Mouse (Mus musculus) kidney, postnatal 0 days (tissue): ENCODE data around the gene Ccdc181. TPM values are rescaled to one million over a fixed set of nuclear protein-coding genes. Genes with fewer than 3 reads are reported as not detected.

Experiments
- ATAC-seq: fragments of 200-750 bp; cut with Nextera tagmentation; replicated peaks from 2 replicates; pipeline ENCODE4 v1.8.0; 2017; ENCODE audit warnings: low read depth, moderate number of reproducible peaks, moderate TSS enrichment, moderate library complexity; ENCODE audit not compliant: low FRiP score
- DNase-seq: peaks from one replicate; pipeline ENCODE4 v3.0.0-alpha.2; 2016; ENCODE audit warnings: low spot score
- H3K27ac ChIP-seq: fragments of 300-500 bp; sonication (generic); 2 replicates; pipeline ENCODE4 v1.5.1; 2014; ENCODE audit warnings: mild to moderate bottlenecking
- H3K27me3 ChIP-seq: fragments of 300-500 bp; sonication (generic); 2 replicates; pipeline ENCODE4 v1.6.1; 2014; ENCODE audit warnings: low read length, mixed read lengths; ENCODE audit not compliant: insufficient read depth
- H3K36me3 ChIP-seq: fragments of 300-500 bp; sonication (generic); 2 replicates; pipeline ENCODE4 v1.6.1; 2014; ENCODE audit warnings: low read length, mixed read lengths; ENCODE audit not compliant: insufficient read depth
- H3K4me1 ChIP-seq: fragments of 300-500 bp; sonication (generic); replicated peaks from 2 replicates; pipeline ENCODE4 v1.6.1; 2014; ENCODE audit warnings: antibody characterized with exemption, low read length, mixed read lengths; ENCODE audit not compliant: insufficient read depth
- H3K4me2 ChIP-seq: fragments of 300-500 bp; sonication (generic); 2 replicates; pipeline ENCODE4 v1.6.1; 2014; ENCODE audit warnings: mild to moderate bottlenecking, low read length, moderate library complexity, mixed read lengths
- H3K4me3 ChIP-seq: fragments of 300-500 bp; sonication (generic); replicated peaks from 2 replicates; pipeline ENCODE4 v1.5.1; 2014; ENCODE audit warnings: low read depth, low read length
- H3K9ac ChIP-seq: fragments of 300-500 bp; sonication (generic); 2 replicates; pipeline ENCODE4 v1.6.1; 2014; ENCODE audit warnings: low read depth, low read length
- H3K9me3 ChIP-seq: fragments of 300-500 bp; sonication (generic); replicated peaks from 2 replicates; pipeline ENCODE4 v1.6.1; 2016; ENCODE audit warnings: low read length, inconsistent platforms, mixed read lengths
- CTCF ChIP-seq: IDR thresholded peaks from 2 replicates; pipeline ENCODE4 v1.5.1; 2016; ENCODE audit warnings: antibody characterized with exemption, low read depth, mild to moderate bottlenecking, moderate library complexity
- WGBS: fragments of 180-500 bp; shearing (Covaris S2); extraction: QIAGEN DNeasy Blood & Tissue Kit; methylation state at CpG from one replicate; pipeline ENCODE4 v1.1.7; 2014; 5-methylcytosine and 5-hydroxymethylcytosine counted together
- polyA plus RNA-seq: library from polyadenylated mRNA; unstranded; fragments of >200 nt; fragmentation: Nextera tagmentation; extraction: Ambion mirVana; gene quantifications from 2 replicates; pipeline ENCODE4 v1.2.1, GENCODE M21; 2015

Ccdc181 gene
- polyA plus RNA-seq, 1 experiment from 2014 or later = 15.7 TPM

- no peak overlapping the region for H3K27ac ChIP-seq
- H3K4me3 ChIP-seq = no peak overlapping the region
- DNase-seq (no peak), ATAC-seq (no peak)
- no peak for TF ChIP-seq CTCF
- no peaks in the 10 kb centered on the region for H3K36me3 ChIP-seq
- H3K4me2 ChIP-seq = no peak overlapping the region
- H3K4me1 ChIP-seq = 0 out of 2 replicates have a peak, but pooled peaks cover 3% of the 10 kb centered on the region
- no peak overlapping the region for H3K9ac ChIP-seq
- H3K27me3 ChIP-seq = no peaks in the 10 kb centered on the region
- no peaks in the 10 kb centered on the region for H3K9me3 ChIP-seq
- 73% methylated on average over 6 of the region's 6 CpGs for WGBS
Measured at GRCm38 (mm10) chr1:164273659-164274058, 1.7 kb upstream of the Ccdc181 start.

- no peak for TF ChIP-seq CTCF
- no peak overlapping the region for H3K4me2 ChIP-seq
- no peak overlapping the region for H3K27ac ChIP-seq
- no peaks in the 10 kb centered on the region for H3K36me3 ChIP-seq
- DNase-seq = no peak
- H3K4me1 ChIP-seq = 0 out of 2 replicates have a peak, but pooled peaks cover 3% of the 10 kb centered on the region
- no peak for ATAC-seq
- H3K27me3 ChIP-seq = no peaks in the 10 kb centered on the region
- no peak overlapping the region for H3K4me3 ChIP-seq
- H3K9me3 ChIP-seq = no peaks in the 10 kb centered on the region
- 84% methylated on average over 3 of the region's 3 CpGs for WGBS
- no peak overlapping the region for H3K9ac ChIP-seq
Measured at GRCm38 (mm10) chr1:164276552-164276951, 1.2 kb downstream of the Ccdc181 start.

- no peak overlapping the region for H3K4me2 ChIP-seq
- no peak overlapping the region for H3K27ac ChIP-seq
- ATAC-seq (no peak), DNase-seq (no peak)
- no peaks in the 10 kb centered on the region for H3K27me3 ChIP-seq
- no peak overlapping the region for H3K4me3 ChIP-seq
- H3K4me1 ChIP-seq = 0 out of 2 replicates have a peak, but pooled peaks cover 3% of the 10 kb centered on the region
- H3K9ac ChIP-seq = no peak overlapping the region
- H3K36me3 ChIP-seq = no peaks in the 10 kb centered on the region
- no peaks in the 10 kb centered on the region for H3K9me3 ChIP-seq
- no peak for TF ChIP-seq CTCF
- WGBS = 68% methylated on average over 4 of the region's 4 CpGs
Measured at GRCm38 (mm10) chr1:164279332-164279731, 3.9 kb downstream of the Ccdc181 start.

GRCm38 (mm10) chr1:164284007-164284406 is 8.6 kb downstream of the Ccdc181 start:
- 94% methylated on average over 3 of the region's 3 CpGs for WGBS
- H3K4me1 ChIP-seq = no peaks in the 10 kb centered on the region
- H3K4me3 ChIP-seq = no peak overlapping the region
- H3K4me2 ChIP-seq = no peak overlapping the region
- no peaks in the 10 kb centered on the region for H3K9me3 ChIP-seq
- H3K9ac ChIP-seq = no peak overlapping the region
- H3K27me3 ChIP-seq = no peaks in the 10 kb centered on the region
- ATAC-seq = no peak
- no peak for TF ChIP-seq CTCF
- H3K27ac ChIP-seq = no peak overlapping the region
- no peaks in the 10 kb centered on the region for H3K36me3 ChIP-seq
- no peak for DNase-seq

GRCm38 (mm10) chr1:164287406-164287805 is 12.0 kb downstream of the Ccdc181 start:
- no peak for TF ChIP-seq CTCF
- Histone ChIP-seq H3K27ac (no peak overlapping the region), H3K36me3 (peaks cover 12% of the 10 kb centered on the region), H3K4me2 (peak overlapping the region; percentile 25; the same call in 1 of the 2 replicates), H3K27me3 (no peaks in the 10 kb centered on the region), H3K4me3 (no peak overlapping the region), H3K9me3 (no peaks in the 10 kb centered on the region), H3K4me1 (no peaks in the 10 kb centered on the region), H3K9ac (peak overlapping the region; percentile 27; the same call in 1 of the 2 replicates)
- ATAC-seq (0 out of 2 replicates have a peak, but pooled peaks have one; percentile 49), DNase-seq (peak; percentile 16)
- 32% methylated on average over 15 of the region's 15 CpGs for WGBS

- 90% methylated on average over 5 of the region's 5 CpGs for WGBS
- H3K27ac ChIP-seq = no peak overlapping the region
- no peaks in the 10 kb centered on the region for H3K27me3 ChIP-seq
- H3K9ac ChIP-seq = no peak overlapping the region
- DNase-seq (no peak), ATAC-seq (no peak)
- H3K36me3 ChIP-seq = peaks cover 20% of the 10 kb centered on the region
- no peak overlapping the region for H3K4me3 ChIP-seq
- no peak overlapping the region for H3K4me2 ChIP-seq
- 0 out of 2 replicates have a peak, but pooled peaks have one; percentile 18 for TF ChIP-seq CTCF
- H3K4me1 ChIP-seq = no peaks in the 10 kb centered on the region
- H3K9me3 ChIP-seq = no peaks in the 10 kb centered on the region
Measured at GRCm38 (mm10) chr1:164292040-164292439, 16.7 kb downstream of the Ccdc181 start.

- Histone ChIP-seq H3K36me3 (peaks cover 33% of the 10 kb centered on the region), H3K9ac (no peak overlapping the region), H3K4me2 (no peak overlapping the region), H3K4me1 (no peaks in the 10 kb centered on the region), H3K4me3 (no peak overlapping the region), H3K9me3 (no peaks in the 10 kb centered on the region), H3K27me3 (no peaks in the 10 kb centered on the region), H3K27ac (no peak overlapping the region)
- ATAC-seq (no peak), DNase-seq (no peak)
- TF ChIP-seq CTCF = no peak
- 92% methylated on average over 6 of the region's 6 CpGs for WGBS
Measured at GRCm38 (mm10) chr1:164294071-164294470, 18.7 kb downstream of the Ccdc181 start.
